Mouse (Mus musculus) left cerebral cortex, adult 9 months (tissue): ENCODE results near the gene Mmp9.

Experiments
- DNase-seq, 2 experiments: peaks; one replicate each; pipeline ENCODE4 v3.0.0; 2022; ENCODE audit warnings: low spot score in 2 of 2

Mmp9 gene

GRCm38 (mm10) chr2:164953224-164953623 lies 12.6 kb downstream of the Mmp9 start:
- DNase-seq, result peak in 1 of 2 experiments; percentile 75

DNA sequence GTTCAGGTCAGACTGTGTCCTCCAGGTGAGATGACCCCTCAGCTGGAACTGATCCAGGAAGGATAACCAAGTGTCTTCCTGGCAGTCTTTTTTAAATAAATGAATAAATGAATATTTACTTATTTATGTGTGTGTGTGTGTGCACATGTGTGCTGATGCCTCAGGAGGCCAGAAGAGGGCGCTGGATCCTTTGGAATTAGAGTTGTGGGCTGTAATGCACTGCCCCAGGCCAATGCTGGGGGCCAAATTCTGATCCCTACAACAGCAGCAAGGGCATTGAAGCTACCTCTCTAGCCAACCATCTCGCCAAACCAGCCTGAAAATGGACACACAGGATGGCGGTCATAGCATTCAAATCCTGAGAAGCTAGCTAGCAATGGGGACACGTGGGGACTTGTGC lies 15.1 kb downstream of the Mmp9 start:
- DNase-seq, result no peak

DNA sequence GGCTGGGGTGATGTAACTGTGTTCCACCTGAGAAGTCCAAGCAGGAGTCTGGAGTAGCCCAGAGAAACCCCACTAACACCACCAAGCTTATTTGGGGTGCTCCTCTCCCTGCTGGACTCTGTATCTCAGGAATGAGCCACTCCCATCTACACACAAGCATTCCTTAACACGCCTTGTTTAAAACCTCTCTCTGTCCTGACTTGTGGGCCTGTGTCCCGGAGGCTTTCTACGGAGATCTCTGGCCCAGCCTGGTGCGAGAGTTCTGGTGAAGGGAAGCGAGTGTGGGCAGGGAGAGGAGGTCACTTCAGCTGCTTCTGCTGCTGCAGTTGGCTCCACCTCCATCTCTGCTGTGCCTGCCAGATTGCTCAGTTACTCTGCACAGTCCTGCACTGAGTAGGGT lies 15.6 kb downstream of the Mmp9 start:
- no peak for DNase-seq

GRCm38 (mm10) chr2:164957548-164958315 lies 17.2 kb downstream of the Mmp9 start:
- no peak for DNase-seq

- DNase-seq, result no peak
Observed at GRCm38 (mm10) chr2:164960716-164961441, 20.3 kb downstream of the Mmp9 start, which contains the start of gene Slc12a5. Slc12a5 (plus strand) TSS chr2:164960802.

DNA sequence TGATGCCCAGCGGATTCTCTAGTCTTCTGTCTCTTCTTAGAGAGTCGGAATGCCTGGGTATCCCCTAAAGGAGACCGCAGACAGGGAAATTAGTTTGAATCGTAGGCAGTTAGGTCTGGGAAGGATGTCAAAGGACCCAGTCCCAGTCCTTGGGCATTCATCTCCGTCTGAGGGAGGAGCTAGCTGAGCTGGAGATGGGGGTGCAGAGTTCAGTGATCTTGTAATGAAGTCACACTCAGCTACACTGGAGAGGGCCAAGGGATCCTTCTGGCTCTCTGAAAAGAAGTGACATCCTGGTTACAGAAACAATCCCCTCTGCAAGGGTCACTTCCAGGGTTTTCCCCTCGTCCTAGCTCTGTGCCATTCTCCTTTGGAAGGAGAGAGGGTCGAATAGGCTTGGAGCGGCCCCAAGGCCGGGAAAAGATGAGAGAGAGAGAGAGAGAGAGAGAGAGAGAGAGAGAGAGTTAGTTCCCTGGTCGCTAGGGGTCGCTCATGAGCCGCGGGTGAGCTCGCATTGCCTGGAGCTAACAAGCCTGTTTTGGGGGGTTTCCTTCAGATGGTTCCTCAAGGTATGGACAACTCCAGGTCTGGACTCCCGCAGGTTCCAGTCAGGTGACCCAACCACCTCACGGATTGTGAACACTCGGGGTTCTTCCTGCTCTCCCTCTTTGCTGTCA lies 21.1 kb downstream of the Mmp9 start:
- peak in 1 of 2 experiments; percentile 73 for DNase-seq

DNA sequence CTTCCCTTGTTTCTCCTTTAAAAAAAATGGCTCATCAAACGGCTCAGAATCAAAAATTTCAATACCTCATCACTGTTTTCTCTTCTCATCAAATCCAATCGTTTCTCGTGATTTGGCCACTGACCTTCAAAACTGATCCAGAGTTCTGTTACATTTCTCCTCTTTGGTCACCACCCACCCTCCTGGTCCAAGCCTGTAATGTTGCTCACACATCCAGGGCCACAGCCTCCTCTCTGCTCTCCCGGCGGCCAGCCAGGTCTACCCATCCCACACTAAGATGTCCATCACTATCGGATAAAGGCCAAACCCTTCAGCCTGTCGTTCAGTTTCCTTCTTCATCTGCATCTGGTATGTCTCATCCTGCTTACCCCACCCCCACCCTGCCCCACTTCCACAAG lies 21.6 kb downstream of the Mmp9 start:
- DNase-seq, result no peak

DNA sequence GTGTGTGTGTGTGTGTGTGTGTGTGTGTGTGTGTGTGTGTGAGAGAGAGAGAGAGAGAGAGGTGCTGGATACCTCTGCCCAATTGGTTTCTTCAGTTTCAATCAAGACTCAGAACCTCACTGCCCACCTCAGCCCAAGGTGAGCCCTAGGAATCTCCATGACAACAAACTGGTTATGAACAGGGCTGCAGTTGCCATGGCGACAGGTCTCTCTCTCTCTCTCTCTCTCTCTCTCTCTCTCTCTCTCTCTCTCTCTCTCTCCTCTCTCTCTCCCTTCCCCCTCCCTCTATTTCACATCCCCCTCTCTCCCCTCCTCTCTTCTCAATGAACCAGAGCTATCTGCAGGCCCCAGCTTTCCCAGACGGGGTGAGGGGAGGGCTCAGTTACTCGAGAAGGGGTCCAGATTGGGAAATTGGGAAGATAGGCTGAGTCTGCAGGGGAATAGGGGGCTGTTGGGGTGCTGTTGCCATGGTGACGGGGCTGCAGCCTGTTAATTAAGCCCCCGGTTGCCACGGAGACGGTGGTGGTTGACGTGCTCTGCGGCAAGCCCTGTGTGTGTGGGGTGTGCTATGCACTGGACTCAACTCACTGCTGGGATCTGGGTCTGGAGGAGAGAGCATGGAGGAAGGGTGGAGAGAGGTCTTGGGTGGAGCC lies 23.8 kb downstream of the Mmp9 start:
- peak in 1 of 2 experiments; percentile 64 for DNase-seq

GRCm38 (mm10) chr2:164964981-164965380 lies 24.4 kb downstream of the Mmp9 start:
- no peak for DNase-seq

DNA sequence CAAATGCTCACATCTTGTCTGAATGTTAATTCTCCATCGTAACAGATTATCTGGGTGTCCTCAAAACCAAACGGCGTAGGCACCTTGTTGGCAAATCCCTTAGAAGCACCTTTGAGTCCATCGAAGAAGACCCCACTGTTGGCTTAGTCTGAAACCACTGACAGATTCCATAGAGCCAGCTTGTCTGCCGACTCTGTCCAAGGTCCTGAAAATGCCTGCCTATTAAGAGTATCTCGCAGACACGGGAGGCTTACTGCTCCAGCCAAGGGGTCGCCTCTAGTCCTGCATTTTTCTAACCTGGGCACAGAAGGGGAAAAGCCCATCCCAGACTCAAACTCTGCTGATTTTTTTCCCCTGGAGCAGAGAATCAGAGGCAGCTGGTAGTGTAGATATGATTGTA lies 25.8 kb downstream of the Mmp9 start:
- no peak for DNase-seq

GRCm38 (mm10) chr2:164967193-164967592 lies 26.6 kb downstream of the Mmp9 start:
- no peak for DNase-seq

DNA sequence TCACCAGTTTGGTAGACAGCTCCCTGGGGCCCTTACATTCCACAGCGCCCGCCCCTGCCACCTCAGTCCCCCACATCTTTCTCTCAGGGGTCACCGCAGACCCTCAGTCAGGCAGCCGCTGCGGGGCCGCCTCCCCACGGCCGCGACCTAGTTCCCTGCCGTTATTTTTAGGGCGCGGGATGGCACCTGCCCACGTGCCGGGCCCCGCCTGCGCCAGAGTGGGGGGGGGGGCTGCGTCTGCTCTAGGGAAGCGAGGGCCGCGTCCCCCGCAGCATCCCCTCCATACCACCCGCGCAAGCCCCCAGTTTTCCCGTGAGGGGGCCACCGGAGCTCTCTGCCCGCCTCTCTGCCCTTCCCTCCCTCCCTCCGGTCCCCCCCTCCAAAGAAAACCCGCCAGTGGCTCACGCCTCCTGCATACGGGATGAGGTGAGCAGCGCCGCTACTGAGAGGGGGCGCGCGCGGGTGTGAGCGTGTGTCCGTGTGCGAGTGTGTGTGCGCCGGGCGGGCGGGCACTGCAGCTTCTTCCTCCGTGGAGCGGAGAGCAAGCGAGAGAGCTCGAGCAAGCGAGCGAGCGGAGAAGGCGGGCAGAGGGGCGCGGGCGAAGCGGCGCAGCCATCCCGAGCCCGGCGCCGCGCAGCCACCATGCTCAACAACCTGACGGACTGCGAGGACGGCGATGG lies 27.3 kb downstream of the Mmp9 start:
- peak in 1 of 2 experiments; percentile 80 for DNase-seq

GRCm38 (mm10) chr2:164968451-164968851 lies 27.9 kb downstream of the Mmp9 start:
- peak in 1 of 2 experiments; percentile 57 for DNase-seq

DNA sequence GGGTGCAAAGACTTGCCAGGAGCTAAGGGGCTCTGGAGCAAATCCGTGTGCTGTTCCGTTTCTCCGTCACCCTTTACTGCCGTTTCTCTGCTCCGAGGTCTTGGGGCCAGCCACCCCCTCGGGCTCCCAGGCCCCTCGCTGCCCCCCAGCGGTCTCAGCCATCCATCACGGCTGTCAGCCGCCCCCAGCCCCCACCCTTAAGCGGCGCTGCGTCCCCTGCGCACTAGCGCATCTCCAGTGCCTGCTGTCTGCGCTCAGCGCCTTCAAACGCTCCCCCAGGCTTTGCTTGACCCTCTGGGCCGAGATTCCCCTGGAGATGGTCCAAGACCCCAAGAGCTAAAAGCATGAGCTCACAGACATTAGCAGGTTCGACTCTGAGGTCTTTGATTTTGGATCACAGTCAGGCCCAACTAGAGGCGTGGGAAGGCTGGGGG lies 28.8 kb downstream of the Mmp9 start:
- DNase-seq, result no peak

DNA sequence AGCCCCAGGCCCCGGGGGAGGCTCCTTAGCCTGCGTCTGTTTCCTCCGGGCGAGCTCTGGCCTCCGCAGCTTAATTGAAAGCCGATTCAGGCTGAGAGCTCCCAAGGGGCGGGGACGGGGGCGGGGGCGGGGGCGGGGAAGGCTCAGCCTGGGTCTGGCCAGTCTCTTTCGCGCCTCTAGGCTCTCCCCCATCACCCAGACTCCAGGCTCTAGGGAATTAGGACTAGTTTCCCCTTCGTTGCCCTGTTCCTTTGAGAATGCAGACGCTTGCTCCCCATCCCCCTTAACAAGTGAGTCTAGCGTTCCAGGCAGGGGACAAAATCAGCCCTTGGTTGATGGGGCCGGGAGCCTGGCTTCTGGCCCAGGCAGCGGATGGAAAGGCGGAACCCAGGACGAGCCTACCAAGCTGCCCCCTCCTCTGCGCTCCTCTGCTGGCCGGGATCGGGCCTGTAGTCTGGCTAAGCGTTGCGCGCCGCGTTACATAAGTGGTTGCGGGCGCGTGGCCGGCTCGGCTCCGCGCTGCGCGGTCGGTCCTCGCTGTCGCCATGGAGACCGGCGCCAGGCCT lies 30.1 kb downstream of the Mmp9 start:
- DNase-seq, result peak in 1 of 2 experiments; percentile 63

- DNase-seq, result no peak
Observed at GRCm38 (mm10) chr2:164972646-164973045, 32.1 kb downstream of the Mmp9 start.

DNA sequence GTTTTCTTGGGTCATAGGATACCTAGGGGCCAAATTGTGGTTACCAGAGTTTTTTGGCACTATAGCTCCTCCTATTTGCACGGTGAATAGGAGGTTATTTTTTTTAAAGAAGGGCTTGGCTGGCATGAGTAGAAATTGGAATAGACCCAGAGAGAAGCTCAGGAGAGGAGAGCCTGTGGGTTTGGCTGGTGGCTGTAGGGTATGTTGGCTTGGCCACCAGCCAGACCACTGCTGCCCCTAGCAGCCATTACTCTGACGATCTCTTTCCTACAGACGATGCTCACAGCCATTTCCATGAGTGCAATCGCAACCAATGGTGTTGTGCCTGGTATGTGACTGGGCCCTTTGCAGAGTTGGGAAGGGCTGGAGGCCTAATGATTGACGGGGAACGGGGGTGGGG lies 35.0 kb downstream of the Mmp9 start:
- DNase-seq, result no peak

GRCm38 (mm10) chr2:164979749-164980148 lies 39.2 kb downstream of the Mmp9 start:
- DNase-seq, result no peak

DNA sequence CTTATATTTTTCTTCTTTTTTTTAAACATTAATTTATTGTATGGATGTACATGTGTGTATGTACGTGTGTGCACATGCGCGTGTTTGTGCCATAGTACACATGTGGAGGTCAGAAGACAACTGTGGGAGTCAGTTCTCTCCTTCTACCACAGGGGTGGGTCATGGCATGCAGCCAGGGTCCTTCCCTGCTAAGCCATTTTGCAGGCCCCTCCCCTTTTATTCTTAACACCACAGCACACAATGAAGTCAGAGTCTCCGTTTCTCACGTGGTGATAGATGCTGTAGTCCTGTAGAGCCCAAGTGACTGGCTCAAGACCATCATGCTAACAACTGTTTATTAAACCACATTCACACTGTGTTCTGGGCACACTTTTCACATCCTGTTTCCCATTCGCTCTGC lies 45.4 kb downstream of the Mmp9 start:
- DNase-seq, result no peak

DNA sequence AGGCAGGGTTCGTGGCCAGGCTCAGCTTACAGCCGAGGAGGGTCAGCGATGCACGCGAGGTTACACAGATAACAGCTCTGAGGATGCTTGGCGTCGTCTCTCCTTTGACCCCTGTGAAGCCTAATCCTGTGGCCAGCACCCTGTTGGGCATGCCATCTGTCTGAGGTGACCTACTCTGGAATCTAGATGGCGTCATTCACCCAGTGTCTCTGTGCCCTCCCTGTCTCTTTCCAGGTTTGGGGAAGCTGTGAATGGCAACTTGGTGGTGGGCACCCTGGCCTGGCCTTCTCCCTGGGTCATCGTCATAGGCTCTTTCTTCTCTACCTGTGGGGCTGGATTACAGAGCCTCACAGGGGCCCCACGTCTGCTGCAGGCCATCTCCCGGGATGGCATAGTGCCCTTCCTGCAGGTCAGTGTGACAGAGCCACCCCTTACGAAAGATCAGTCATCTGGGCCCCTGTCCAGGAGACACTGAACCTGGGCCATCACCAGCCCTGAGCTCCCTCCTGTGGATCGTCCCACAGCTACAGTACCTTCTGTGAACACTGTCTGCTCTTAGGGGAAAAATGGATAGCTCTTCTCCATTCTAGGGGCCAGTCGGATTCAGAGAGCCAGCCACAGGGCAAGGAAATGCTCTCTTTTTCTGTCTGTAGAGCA lies 45.9 kb downstream of the Mmp9 start:
- no peak for DNase-seq

DNA sequence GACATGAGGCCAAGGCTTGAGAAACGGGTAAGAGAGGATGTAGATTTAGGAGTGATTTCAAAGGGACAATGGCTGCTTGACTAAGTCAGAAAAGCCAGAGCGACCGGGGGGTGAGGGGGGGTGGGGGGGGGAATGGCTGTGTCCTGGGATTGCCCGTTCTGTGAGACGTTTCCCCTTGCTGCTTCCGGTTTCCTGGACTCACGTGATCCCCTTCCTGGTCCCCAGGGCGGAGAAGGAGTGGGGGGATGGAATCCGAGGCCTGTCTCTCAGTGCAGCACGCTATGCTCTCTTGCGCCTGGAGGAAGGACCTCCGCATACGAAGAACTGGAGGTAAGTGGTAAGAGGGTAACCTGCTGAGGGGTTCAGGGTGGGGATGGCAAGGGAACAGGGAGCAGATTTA lies 48.2 kb downstream of the Mmp9 start:
- DNase-seq, result no peak
